Comparison of ENCODE assay signal across 9 mouse cellular contexts in genomic region chr17:47888155-47888455, GRCm38 (mm10). TPM values are rescaled to one million over a fixed set of nuclear protein-coding genes. Genes with fewer than 3 reads are reported as not detected.
DNase-seq lines count a peak whose midpoint lies in the region; ATAC-seq lines count a peak whose summit lies in the region.
"Had no signal": no experiment of that assay in that cellular context is flagged by ENCODE, and none has a peak within 500 bp of the region (broad histone marks: within the 10 kb centered on the region; RNA-seq: fewer than 3 reads in every experiment).

No protein-coding gene starts in this region.

- peaks cover 21% of the 10 kb centered on the region for H3K4me1 ChIP-seq in kidney, embryonic 14.5 days (ENCODE audit: control insufficient read depth, insufficient read depth, low read length)
- peaks cover 83% of the 10 kb centered on the region for H3K4me1 ChIP-seq in embryonic facial prominence, embryonic 10.5 days
- H3K4me1 ChIP-seq in hindbrain, embryonic 16.5 days (ENCODE audit: control insufficient read depth, insufficient read depth, low read depth, low read length) = peaks cover 11% of the 10 kb centered on the region
- peaks cover 19% of the 10 kb centered on the region for H3K4me1 ChIP-seq in midbrain, embryonic 14.5 days (ENCODE audit: control insufficient read depth, insufficient read depth, low read length)

- ATAC-seq in kidney, embryonic 14.5 days (ENCODE audit: low FRiP score, low TSS enrichment) = peak; percentile 7; the same call in 1 of the 2 replicates
- no peak for ATAC-seq in hindbrain, embryonic 16.5 days
- 0 out of 2 replicates have a peak, but pooled peaks have one; percentile 24 for ATAC-seq in midbrain, embryonic 14.5 days (ENCODE audit: low FRiP score, low TSS enrichment)

- no peak for DNase-seq in kidney, adult 18-20 months
- peak; percentile 63 for DNase-seq in embryonic facial prominence, embryonic 10.5 days (ENCODE audit: low spot score)
- no peak for DNase-seq in midbrain, embryonic 14.5 days
- DNase-seq in right cerebral cortex, postnatal 4 days = no peak
- DNase-seq in gastrocnemius, postnatal 4 days (ENCODE audit: low spot score in 2 of 2) = no peak
- DNase-seq in kidney, postnatal 10 days = no peak
- DNase-seq: layer of hippocampus, adult 9-11 months had no signal

- no peaks in the 10 kb centered on the region for H3K9me3 ChIP-seq in kidney, embryonic 14.5 days (ENCODE audit: control insufficient read depth, low read length)
- H3K9me3 ChIP-seq in embryonic facial prominence, embryonic 10.5 days = no peaks in the 10 kb centered on the region
- no peaks in the 10 kb centered on the region for H3K9me3 ChIP-seq in hindbrain, embryonic 16.5 days (ENCODE audit: control insufficient read depth, low read length)
- no peaks in the 10 kb centered on the region for H3K9me3 ChIP-seq in midbrain, embryonic 14.5 days (ENCODE audit: control insufficient read depth, low read length)

- 18% methylated on average over 6 of the region's 6 CpGs for WGBS in kidney, embryonic 14.5 days
- WGBS in embryonic facial prominence, embryonic 10.5 days = 7% methylated on average over 6 of the region's 6 CpGs
- 18% methylated on average over 6 of the region's 6 CpGs for WGBS in hindbrain, embryonic 16.5 days
- WGBS in midbrain, embryonic 14.5 days = 17% methylated on average over 6 of the region's 6 CpGs

- H3K4me2 ChIP-seq in kidney, embryonic 14.5 days (replicated peaks; ENCODE audit: low read depth, low read length) = no peak overlapping the region
- no peak overlapping the region for H3K4me2 ChIP-seq in hindbrain, embryonic 16.5 days (ENCODE audit: low read length)
- no peak overlapping the region for H3K4me2 ChIP-seq in midbrain, embryonic 14.5 days (ENCODE audit: low read length)

- no peak overlapping the region for H3K4me3 ChIP-seq in kidney, embryonic 14.5 days (ENCODE audit: low read length)
- H3K4me3 ChIP-seq in embryonic facial prominence, embryonic 10.5 days = peak overlapping the region; percentile 40
- no peak overlapping the region for H3K4me3 ChIP-seq in hindbrain, embryonic 16.5 days (ENCODE audit: low read length)
- H3K4me3 ChIP-seq in midbrain, embryonic 14.5 days (replicated peaks; ENCODE audit: low read depth, low read length) = no peak overlapping the region

- H3K27ac ChIP-seq in kidney, embryonic 14.5 days (ENCODE audit: low read depth, low read length) = peak overlapping the region; percentile 55; the same call in 1 of the 2 replicates
- peak overlapping the region; percentile 89 for H3K27ac ChIP-seq in embryonic facial prominence, embryonic 10.5 days (replicated peaks)
- no peak overlapping the region for H3K27ac ChIP-seq in hindbrain, embryonic 16.5 days (ENCODE audit: low read depth, low read length)
- peak overlapping the region; percentile 37; the same call in 1 of the 2 replicates for H3K27ac ChIP-seq in midbrain, embryonic 14.5 days (replicated peaks; ENCODE audit: low read depth, low read length)

- H3K9ac ChIP-seq in kidney, embryonic 14.5 days (ENCODE audit: low read depth, low read length) = no peak overlapping the region
- peak overlapping the region; percentile 13; the same call in 1 of the 2 replicates for H3K9ac ChIP-seq in hindbrain, embryonic 16.5 days (ENCODE audit: low read depth, low read length)
- peak overlapping the region; percentile 14; the same call in 1 of the 2 replicates for H3K9ac ChIP-seq in midbrain, embryonic 14.5 days (replicated peaks; ENCODE audit: low read length)

- peaks cover 12% of the 10 kb centered on the region; the same call in 1 of the 2 replicates for H3K36me3 ChIP-seq in kidney, embryonic 14.5 days (ENCODE audit: control insufficient read depth, insufficient read depth, low read length)
- peaks cover 84% of the 10 kb centered on the region for H3K36me3 ChIP-seq in embryonic facial prominence, embryonic 10.5 days (replicated peaks)
- H3K36me3 ChIP-seq in hindbrain, embryonic 16.5 days (ENCODE audit: control insufficient read depth, insufficient read depth, low read length) = no peaks in the 10 kb centered on the region
- no peaks in the 10 kb centered on the region for H3K36me3 ChIP-seq in midbrain, embryonic 14.5 days (ENCODE audit: control insufficient read depth, insufficient read depth, low read length)

- H3K27me3 ChIP-seq in kidney, embryonic 14.5 days (ENCODE audit: control insufficient read depth, insufficient read depth, low read length) = no peaks in the 10 kb centered on the region
- no peaks in the 10 kb centered on the region for H3K27me3 ChIP-seq in embryonic facial prominence, embryonic 10.5 days (replicated peaks; ENCODE audit: low read depth, poor library complexity, severe bottlenecking)
- H3K27me3 ChIP-seq in hindbrain, embryonic 16.5 days (replicated peaks; ENCODE audit: control insufficient read depth, insufficient read depth, low read length) = peaks cover 5% of the 10 kb centered on the region; the same call in 1 of the 2 replicates
- no peaks in the 10 kb centered on the region for H3K27me3 ChIP-seq in midbrain, embryonic 14.5 days (ENCODE audit: control insufficient read depth, insufficient read depth, low read length)

RNA-seq across cellular contexts. Expression of gene Foxp4, which starts 36.3 kb away (rescaled TPM):
- polyA plus RNA-seq in kidney, embryonic 14.5 days (2014; fragmentation: Nextera tagmentation; extraction: Ambion mirVana) = 23.9 and 25.4 TPM in 2 replicates
- 26.9 and 28.1 TPM in 2 replicates for polyA plus RNA-seq in embryonic facial prominence, embryonic 10.5 days (2016; fragmentation: Nextera tagmentation; extraction: Ambion mirVana)
- polyA plus RNA-seq in hindbrain, embryonic 16.5 days (2015; fragmentation: Nextera tagmentation; extraction: Ambion mirVana) = 27.4 and 31.8 TPM in 2 replicates
- 40.6 and 40.9 TPM in 2 replicates for polyA plus RNA-seq in midbrain, embryonic 14.5 days (2014; fragmentation: Nextera tagmentation; extraction: Ambion mirVana)
- total RNA-seq in gastrocnemius, postnatal 4 days (2021) = 10 to 100 TPM; 18.9 to 22.3 TPM

RNA-seq across cellular contexts. Expression of gene Mdfi, which starts 53.6 kb away (rescaled TPM):
- polyA plus RNA-seq in kidney, embryonic 14.5 days (2014; fragmentation: Nextera tagmentation; extraction: Ambion mirVana) = 15.7 and 26.1 TPM in 2 replicates
- polyA plus RNA-seq in embryonic facial prominence, embryonic 10.5 days (2016; fragmentation: Nextera tagmentation; extraction: Ambion mirVana) = 21.0 and 25.1 TPM in 2 replicates
- 2.7 and 3.9 TPM in 2 replicates for polyA plus RNA-seq in hindbrain, embryonic 16.5 days (2015; fragmentation: Nextera tagmentation; extraction: Ambion mirVana)
- polyA plus RNA-seq in midbrain, embryonic 14.5 days (2014; fragmentation: Nextera tagmentation; extraction: Ambion mirVana) = 8.3 and 8.4 TPM in 2 replicates
- total RNA-seq in gastrocnemius, postnatal 4 days (2021) = 10 to 100 TPM; 12.0 to 13.0 TPM
